Mouse (Mus musculus) bone marrow macrophage, adult 2 months (primary cell): ENCODE measurements around the gene Asap3. TPM values are rescaled to one million over a fixed set of nuclear protein-coding genes. Genes with fewer than 3 reads are reported as not detected.

Experiments used
- H3K27ac ChIP-seq: 2 replicates; pipeline ENCODE4 v1.5.1; 2012; ENCODE audit warnings: low read depth, low read length; ENCODE audit not compliant: insufficient read depth
- H3K4me1 ChIP-seq: 2 replicates; pipeline ENCODE4 v1.6.1; 2012; ENCODE audit warnings: low read length; ENCODE audit not compliant: control insufficient read depth, insufficient read depth
- H3K4me3 ChIP-seq: 2 replicates; pipeline ENCODE4 v1.5.1; 2012; ENCODE audit warnings: mild to moderate bottlenecking, low read length, moderate library complexity; ENCODE audit not compliant: insufficient read depth
- CTCF ChIP-seq: IDR thresholded peaks from 2 replicates; pipeline ENCODE4 v1.5.1; 2012; ENCODE audit warnings: low read depth, mild to moderate bottlenecking, low read length, moderate library complexity
- POLR2A ChIP-seq: IDR thresholded peaks from 2 replicates; pipeline ENCODE4 v1.6.1; 2012; ENCODE audit warnings: mild to moderate bottlenecking, low read depth, low read length, borderline replicate concordance
- polyA plus RNA-seq: library from polyadenylated mRNA; stranded (reverse); fragments of >200 nt; gene quantifications from 2 replicates; pipeline ENCODE4 v1.2.4, GENCODE M21; 2012; ENCODE audit not compliant: missing spikeins, insufficient read depth, insufficient read length

Asap3 gene
- polyA plus RNA-seq: 0.37 and 0.78 TPM in 2 replicates

DNA sequence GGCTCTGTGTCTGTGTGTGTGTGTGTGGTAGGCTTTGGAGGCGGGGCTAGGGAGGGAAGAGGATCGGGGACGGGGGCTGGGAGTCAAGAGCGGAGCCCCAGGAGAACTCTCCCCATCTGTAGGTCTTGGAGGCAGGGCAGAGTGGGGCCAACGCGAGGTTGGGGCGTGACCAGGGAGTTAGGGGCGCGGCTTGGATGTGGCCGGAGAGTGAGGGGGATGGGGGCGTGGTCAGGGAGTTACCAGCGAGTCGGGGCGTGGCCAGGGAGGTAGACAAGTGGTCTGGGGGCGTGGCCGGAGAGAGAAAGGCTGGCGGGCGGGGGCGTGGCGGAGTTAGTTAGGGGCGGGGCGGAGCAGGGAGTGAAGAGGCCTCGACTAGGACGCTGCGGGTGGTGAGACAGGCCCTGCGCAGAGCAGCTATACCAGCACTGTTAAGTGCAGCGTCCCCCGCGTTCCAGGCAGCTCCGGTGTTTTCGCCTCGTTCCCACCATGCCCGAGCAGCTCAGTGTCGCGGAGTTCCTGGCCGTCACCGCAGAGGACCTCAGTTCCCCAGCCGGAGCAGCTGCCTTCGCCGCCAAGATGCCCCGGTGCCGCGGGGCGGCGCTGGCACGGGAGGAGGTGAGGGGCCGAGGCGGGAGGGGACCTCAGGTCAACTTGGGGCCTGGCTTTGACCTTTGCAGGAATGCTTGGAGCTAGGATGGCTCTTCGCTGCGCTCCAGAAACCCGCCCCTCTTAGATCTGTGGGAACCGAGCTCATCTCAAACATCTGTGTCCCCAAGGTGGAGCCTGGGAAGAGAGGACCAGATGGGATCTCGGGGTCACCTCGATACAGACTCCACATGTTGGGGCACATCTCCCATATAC is at the start of gene Asap3:
Gene Asap3 (plus strand): TSS at position 333 of the 861 bp plus-strand sequence.
- Histone ChIP-seq H3K4me3 (peak within 1 kb of the TSS; percentile 67), H3K4me1 (peaks cover 11% of the 10 kb centered on the region), H3K27ac (no peak within 1 kb of the TSS)
- peak; percentile 41; the same call in 1 of the 2 replicates for TF ChIP-seq POLR2A
- no peak for TF ChIP-seq CTCF

- TF ChIP-seq CTCF (no peak), POLR2A (no peak)
- H3K4me3 ChIP-seq: no peak overlapping the region
- no peaks in the 10 kb centered on the region for H3K4me1 ChIP-seq
- H3K27ac ChIP-seq: no peak overlapping the region
Observed at GRCm38 (mm10) chr4:136158498-136158897, 47.7 kb upstream of the Asap3 start.

- H3K4me3 ChIP-seq: no peak overlapping the region
- TF ChIP-seq CTCF (peak; percentile 83), POLR2A (no peak)
Observed at GRCm38 (mm10) chr4:136159802-136160397, 46.3 kb upstream of the Asap3 start.

GRCm38 (mm10) chr4:136163448-136163847 is 42.7 kb upstream of the Asap3 start:
- H3K27ac ChIP-seq: no peak overlapping the region
- TF ChIP-seq POLR2A (no peak), CTCF (peak; percentile 77)
- no peak overlapping the region for H3K4me3 ChIP-seq
- no peaks in the 10 kb centered on the region for H3K4me1 ChIP-seq

More at GRCm38 (mm10) chr4:136159802-136160397, 46.3 kb upstream of the Asap3 start:
- no peak overlapping the region for H3K27ac ChIP-seq
- no peaks in the 10 kb centered on the region for H3K4me1 ChIP-seq

DNA sequence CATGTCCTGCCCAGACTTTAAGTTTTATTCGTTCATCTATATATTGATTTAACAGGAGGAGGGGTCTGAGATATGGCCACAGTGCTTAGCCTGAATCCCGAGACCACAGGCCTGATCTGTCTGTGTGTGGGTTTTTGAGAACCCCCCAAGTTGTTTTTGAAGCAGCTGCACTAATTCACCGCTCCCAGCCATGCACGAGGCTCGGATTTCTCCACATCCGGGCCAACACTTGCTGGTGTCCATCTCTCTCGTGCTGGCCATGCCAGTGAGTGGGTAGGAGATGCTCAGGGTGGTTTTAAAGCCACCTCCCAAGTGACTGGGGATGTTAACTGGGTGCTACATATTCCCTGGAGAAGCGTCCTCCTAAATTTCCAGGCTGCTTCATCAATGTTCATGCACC is 41.2 kb upstream of the Asap3 start:
- Histone ChIP-seq H3K4me3 (no peak overlapping the region), H3K27ac (no peak overlapping the region), H3K4me1 (no peaks in the 10 kb centered on the region)
- no peak for TF ChIP-seq CTCF
- no peak for TF ChIP-seq POLR2A

DNA sequence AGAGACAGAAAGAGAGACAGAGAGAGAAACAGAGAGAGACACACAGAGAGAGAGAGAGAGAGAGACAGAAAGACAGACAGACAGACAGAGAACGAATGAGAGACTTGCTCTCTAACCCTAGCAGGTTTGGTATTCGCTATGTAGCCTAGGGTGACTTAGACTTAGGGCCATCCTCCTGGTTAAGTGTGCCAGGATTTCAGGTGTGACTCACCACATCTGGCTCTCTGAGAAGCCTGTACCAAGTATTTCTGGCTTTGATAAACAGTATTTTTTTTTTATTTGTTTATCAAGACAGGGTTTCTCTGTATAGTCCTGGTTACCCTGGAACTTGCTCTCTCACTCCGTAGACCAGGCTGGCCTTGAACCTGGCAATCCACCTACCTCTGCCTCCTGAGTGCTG is 38.5 kb upstream of the Asap3 start:
- no peak overlapping the region for H3K27ac ChIP-seq
- H3K4me1 ChIP-seq: peaks cover 4% of the 10 kb centered on the region; the same call in 1 of the 2 replicates
- H3K4me3 ChIP-seq: no peak overlapping the region
- TF ChIP-seq POLR2A: no peak
- TF ChIP-seq CTCF: no peak

- no peak overlapping the region for H3K27ac ChIP-seq
Observed at GRCm38 (mm10) chr4:136170401-136170800, 35.8 kb upstream of the Asap3 start.

DNA sequence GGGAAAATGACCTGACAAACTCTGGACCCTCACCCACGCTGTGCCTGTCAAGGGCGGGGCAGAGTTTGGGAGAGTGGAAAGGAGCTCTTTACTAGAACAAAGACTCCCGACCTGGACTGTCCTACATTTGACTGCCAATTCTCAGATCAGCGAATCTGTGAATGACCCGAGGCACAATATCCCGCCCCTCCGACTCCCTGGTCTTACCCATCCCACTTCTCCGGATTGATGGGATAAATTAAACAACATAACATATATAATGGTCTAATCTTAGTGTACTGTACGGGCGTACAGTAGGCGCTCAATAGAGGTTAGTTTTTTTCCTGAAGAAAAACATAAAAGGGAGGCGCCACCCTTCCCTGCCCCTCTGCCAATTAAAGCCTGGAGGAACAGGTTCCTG is 34.7 kb upstream of the Asap3 start:
- no peak for TF ChIP-seq POLR2A
- TF ChIP-seq CTCF: no peak
- Histone ChIP-seq H3K27ac (no peak overlapping the region), H3K4me1 (peaks cover 28% of the 10 kb centered on the region), H3K4me3 (no peak overlapping the region)

More at GRCm38 (mm10) chr4:136170401-136170800, 35.8 kb upstream of the Asap3 start:
- H3K4me1 ChIP-seq: peaks cover 18% of the 10 kb centered on the region
- no peak overlapping the region for H3K4me3 ChIP-seq
- TF ChIP-seq POLR2A (no peak), CTCF (no peak)

DNA sequence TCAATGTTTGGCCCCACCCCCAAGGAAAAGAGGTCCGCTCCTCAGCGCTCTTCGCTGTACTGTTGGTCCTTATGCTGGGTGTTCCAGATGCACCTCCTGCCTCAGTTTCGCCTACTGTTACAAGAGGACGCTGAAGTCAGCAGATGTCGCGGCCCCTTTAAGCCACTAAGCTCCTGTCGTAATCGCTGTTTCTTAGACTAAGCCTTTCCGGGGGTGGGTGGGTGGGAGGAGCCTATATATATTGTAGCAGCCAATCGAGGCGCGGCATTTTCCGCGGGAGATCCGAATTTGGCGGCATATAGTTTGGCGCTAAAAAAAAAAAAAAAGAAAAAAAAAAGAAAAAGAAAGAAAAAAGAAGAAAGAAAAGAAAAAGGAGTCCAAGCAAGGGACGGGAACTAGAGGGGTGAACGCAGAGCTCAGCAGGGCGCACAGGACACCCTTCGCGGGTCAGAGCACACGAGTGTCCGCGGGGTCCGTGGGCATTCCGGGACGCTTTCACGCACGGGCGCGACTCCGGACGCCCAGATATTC is 34.1 kb upstream of the Asap3 start, which contains the start of gene E2f2:
Gene E2f2 (plus strand): TSS at position 384 of the 531 bp plus-strand sequence.
- TF ChIP-seq CTCF (no peak), POLR2A (no peak)
- Histone ChIP-seq H3K4me1 (peaks cover 34% of the 10 kb centered on the region), H3K4me3 (peak within 1 kb of the TSS; percentile 95), H3K27ac (peak within 1 kb of the TSS; percentile 69)
